Mouse (Mus musculus) megakaryocyte, embryonic 14.5 days (primary cell): Measurements from ENCODE around the gene Btbd8. TPM values are rescaled to one million over a fixed set of nuclear protein-coding genes. Genes with fewer than 3 reads are reported as not detected.

Source experiments
- H3K27me3 ChIP-seq: replicated peaks from 2 replicates; pipeline ENCODE3; 2012; ENCODE audit warnings: inconsistent platforms
- H3K36me3 ChIP-seq: replicated peaks from 2 replicates; pipeline ENCODE3; 2012; ENCODE audit warnings: low read length, inconsistent platforms, mixed read lengths
- H3K4me1 ChIP-seq: 2 replicates; pipeline ENCODE4 v1.6.1; 2012; ENCODE audit warnings: inconsistent platforms
- H3K4me3 ChIP-seq: replicated peaks from 2 replicates; pipeline ENCODE3; 2012; ENCODE audit warnings: moderate library complexity, mild to moderate bottlenecking, inconsistent platforms
- H3K9me3 ChIP-seq: 2 replicates; pipeline ENCODE4 v1.6.1; 2012; ENCODE audit warnings: inconsistent platforms
- FLI1 ChIP-seq: IDR thresholded peaks from 2 replicates; pipeline ENCODE4 v1.6.1; 2012; ENCODE audit warnings: low read length, inconsistent platforms, mixed read lengths
- GATA1 ChIP-seq: IDR thresholded peaks from 3 replicates; pipeline ENCODE4 v1.6.1; 2012; ENCODE audit warnings: mixed read lengths, low read length, inconsistent platforms, borderline replicate concordance
- polyA plus RNA-seq: library from polyadenylated mRNA; stranded (reverse); fragments of >175 nt; gene quantifications from 2 replicates; pipeline ENCODE4 v1.2.3, GENCODE M21; 2012; ENCODE audit warnings: low replicate concordance; ENCODE audit not compliant: insufficient read depth

Gene Btbd8
- polyA plus RNA-seq, 1 experiment = 0.10 TPM

DNA sequence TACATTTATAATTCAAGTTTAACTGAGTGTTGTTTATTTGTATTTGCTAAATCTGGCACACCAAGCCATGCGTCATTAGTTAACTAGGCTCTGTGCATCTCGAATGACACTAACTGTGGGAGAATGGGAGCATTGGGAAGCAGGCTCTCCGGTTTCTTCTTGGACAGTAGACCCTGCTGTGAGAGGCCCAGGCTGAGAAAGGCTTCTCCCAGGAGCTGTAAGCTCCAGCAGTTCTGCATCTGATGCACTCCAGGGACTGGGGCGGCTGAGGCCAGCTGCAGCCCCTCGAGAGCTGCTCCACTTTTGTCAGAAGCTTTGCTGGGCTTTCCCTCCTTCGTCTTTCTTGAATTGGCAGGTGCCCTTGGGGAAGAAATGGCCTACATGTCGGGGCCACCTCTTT lies 103.9 kb downstream of the Btbd8 start:
- Histone ChIP-seq H3K36me3 (no peaks in the 10 kb centered on the region), H3K4me1 (peaks cover 10% of the 10 kb centered on the region), H3K9me3 (peaks cover 6% of the 10 kb centered on the region), H3K4me3 (no peak overlapping the region), H3K27me3 (no peaks in the 10 kb centered on the region)
- no peak for TF ChIP-seq FLI1
- TF ChIP-seq GATA1 = no peak

- TF ChIP-seq FLI1 (no peak), GATA1 (no peak)
- Histone ChIP-seq H3K4me3 (no peak overlapping the region), H3K9me3 (no peaks in the 10 kb centered on the region), H3K36me3 (peaks cover 21% of the 10 kb centered on the region), H3K4me1 (peaks cover 17% of the 10 kb centered on the region; the same call in 1 of the 2 replicates), H3K27me3 (no peaks in the 10 kb centered on the region)
Observed at GRCm38 (mm10) chr5:107545927-107546326, 108.1 kb downstream of the Btbd8 start.

GRCm38 (mm10) chr5:107547955-107548354 lies 110.2 kb downstream of the Btbd8 start:
- TF ChIP-seq FLI1 = no peak
- no peak overlapping the region for H3K4me3 ChIP-seq
- H3K9me3 ChIP-seq = no peaks in the 10 kb centered on the region
- H3K27me3 ChIP-seq = no peaks in the 10 kb centered on the region
- peaks cover 15% of the 10 kb centered on the region; the same call in 1 of the 2 replicates for H3K4me1 ChIP-seq
- peaks cover 34% of the 10 kb centered on the region for H3K36me3 ChIP-seq

DNA sequence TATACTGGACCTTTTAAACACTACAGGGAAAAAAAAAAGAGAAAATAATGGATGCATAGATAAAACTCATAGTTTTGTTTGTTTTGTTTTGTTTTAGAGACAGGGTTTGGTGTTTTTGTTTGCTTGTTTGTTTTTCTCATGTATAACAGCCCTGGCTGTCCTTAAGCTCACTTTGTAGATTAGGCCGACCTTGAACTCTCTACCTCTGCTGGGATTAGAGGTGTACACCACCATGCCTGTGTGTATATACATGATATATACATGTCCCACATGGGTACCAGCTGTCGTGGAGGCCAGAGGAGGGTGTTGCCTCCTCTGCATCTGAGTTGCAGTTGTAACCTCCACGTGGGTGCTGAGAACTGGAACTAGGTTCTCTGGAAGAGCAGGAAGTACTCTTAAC lies 110.6 kb downstream of the Btbd8 start:
- no peaks in the 10 kb centered on the region for H3K27me3 ChIP-seq
- peaks cover 12% of the 10 kb centered on the region; the same call in 1 of the 2 replicates for H3K4me1 ChIP-seq
- H3K9me3 ChIP-seq = no peaks in the 10 kb centered on the region
- no peak overlapping the region for H3K4me3 ChIP-seq
- TF ChIP-seq GATA1 (no peak), FLI1 (no peak)
- peaks cover 36% of the 10 kb centered on the region for H3K36me3 ChIP-seq

GRCm38 (mm10) chr5:107554336-107554735 lies 116.5 kb downstream of the Btbd8 start:
- Histone ChIP-seq H3K4me1 (peaks cover 4% of the 10 kb centered on the region), H3K27me3 (no peaks in the 10 kb centered on the region), H3K9me3 (no peaks in the 10 kb centered on the region), H3K36me3 (peaks cover 65% of the 10 kb centered on the region), H3K4me3 (no peak overlapping the region)
- TF ChIP-seq FLI1 (no peak), GATA1 (no peak)

DNA sequence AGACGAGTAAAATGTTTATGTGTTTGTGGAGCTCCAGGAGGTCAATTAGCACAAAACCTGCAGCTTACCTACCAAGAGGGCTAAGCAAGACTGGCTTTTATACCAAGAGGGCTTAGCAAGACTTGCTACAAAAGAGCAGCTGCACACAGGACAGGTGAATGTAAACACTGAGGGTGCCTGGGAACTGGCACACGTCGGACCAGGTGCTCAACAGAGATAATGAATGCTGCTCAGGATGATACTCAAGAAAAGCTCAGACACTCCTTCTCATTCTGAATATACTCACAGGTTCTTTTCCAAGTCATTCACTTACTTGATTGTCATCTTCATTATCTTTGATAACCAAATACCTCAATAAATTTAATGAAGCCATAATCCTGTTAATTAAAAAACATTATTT lies 119.2 kb downstream of the Btbd8 start:
- no peak for TF ChIP-seq GATA1
- TF ChIP-seq FLI1 = no peak
- Histone ChIP-seq H3K4me1 (peaks cover 4% of the 10 kb centered on the region), H3K9me3 (no peaks in the 10 kb centered on the region), H3K4me3 (no peak overlapping the region), H3K36me3 (peaks cover 76% of the 10 kb centered on the region), H3K27me3 (no peaks in the 10 kb centered on the region)

Other genes starting within 250 kb of the Btbd8 start
- not detected in 2 replicates for gene Tgfbr3, start 148.4 kb upstream of the Btbd8 start, polyA plus RNA-seq
- gene Brdt, start 106.8 kb upstream of the Btbd8 start, polyA plus RNA-seq = 0.35 TPM in 1 of 2 replicates, not detected in the other
- not detected in 2 replicates for gene Ephx4, start 35.3 kb upstream of the Btbd8 start, polyA plus RNA-seq
- gene Lpcat2b, start 6.4 kb upstream of the Btbd8 start, polyA plus RNA-seq = not detected in 2 replicates
- gene Gm42669, start 69.6 kb downstream of the Btbd8 start, polyA plus RNA-seq = 0.25 TPM in 1 of 2 replicates, not detected in the other
- gene 1700028K03Rik, start 96.7 kb downstream of the Btbd8 start, polyA plus RNA-seq = not detected in 2 replicates
- 1.3 TPM in 1 of 2 replicates, not detected in the other for gene Rpap2, start 159.4 kb downstream of the Btbd8 start, polyA plus RNA-seq
- 0.46 TPM in 1 of 2 replicates, not detected in the other for gene Glmn, start 159.9 kb downstream of the Btbd8 start, polyA plus RNA-seq